Mouse (Mus musculus): Measurements from ENCODE around the gene Leprot.
A peak's percentile ranks its signal among the peaks of the same experiment; 100 is the strongest.

The Leprot gene

DNA sequence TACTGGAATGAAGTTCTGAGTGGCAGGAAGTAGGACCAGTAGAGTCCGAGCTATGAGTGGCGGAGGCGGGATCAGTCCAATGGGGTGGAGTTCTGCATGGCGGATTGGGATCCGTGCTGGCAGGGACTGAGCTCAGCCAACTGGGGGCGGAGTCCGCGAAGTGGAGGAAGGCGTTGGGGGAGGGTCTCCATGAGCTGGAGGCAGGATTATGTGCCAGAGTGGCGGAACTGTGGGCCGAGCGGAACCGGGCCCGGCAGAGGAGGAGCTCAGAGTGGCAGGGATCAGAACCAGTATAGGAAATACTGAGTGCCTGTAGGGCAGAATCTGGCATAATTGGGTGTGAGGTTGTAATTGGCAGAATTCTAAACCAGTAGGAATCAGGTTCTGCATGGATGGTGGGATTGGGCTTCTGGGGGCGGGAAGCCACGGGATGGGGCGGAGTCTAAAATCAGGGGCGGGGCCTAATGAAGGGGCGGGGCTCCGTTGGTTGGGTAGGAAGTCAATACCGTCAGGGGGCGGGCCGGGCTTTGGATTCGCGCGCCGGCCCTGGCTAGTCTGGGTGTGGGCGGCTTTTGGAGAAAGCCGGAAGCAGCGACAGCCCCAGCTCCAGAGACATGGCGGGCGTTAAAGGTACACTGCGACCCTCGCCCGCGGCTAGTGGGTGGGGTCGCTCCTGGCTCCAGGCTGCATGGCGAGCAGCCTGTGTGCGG lies at the start of gene Leprot:
Gene Leprot (plus strand): TSS at position 523 of the 710 bp plus-strand sequence.
- DNase-seq = peak; percentile 100

DNA sequence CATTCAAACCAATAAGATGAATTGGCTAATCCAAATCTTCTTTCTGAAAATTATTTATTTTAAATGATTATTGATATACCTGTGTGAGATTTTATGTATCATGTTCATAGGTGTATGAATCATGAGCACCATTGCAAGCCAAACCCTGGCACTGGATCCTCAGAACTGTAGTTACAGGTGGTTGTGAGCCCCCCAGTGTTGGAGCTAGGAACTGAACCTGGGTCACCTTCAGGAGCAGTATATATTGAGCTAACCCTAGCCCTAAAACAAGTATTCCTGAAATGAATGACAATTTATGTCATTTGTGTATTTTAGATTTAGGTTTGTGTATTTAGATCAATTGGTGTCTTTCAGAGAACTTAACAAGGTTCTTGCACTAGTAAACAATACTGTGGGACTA lies 45.8 kb upstream of the Leprot start:
- no peak for DNase-seq

DNA sequence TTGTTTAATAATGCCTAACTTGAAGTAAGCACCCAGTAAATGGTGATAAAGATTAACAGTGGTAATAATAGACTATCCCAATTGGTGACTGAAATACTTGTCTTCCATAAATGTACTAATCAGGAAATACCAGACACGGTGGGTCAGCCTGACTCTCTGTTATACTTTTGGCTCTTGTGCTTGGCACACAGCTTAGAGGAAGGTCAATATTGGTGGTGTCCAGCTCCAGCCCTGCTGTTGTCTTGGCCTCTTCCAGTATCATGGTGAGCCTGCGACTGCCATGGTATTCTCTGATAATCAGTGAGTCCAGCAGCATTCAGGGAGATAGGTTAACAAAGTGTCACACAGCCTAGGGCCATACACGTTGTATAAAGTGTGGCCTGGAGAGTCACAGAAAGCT lies 43.9 kb upstream of the Leprot start:
- DNase-seq = peak; percentile 70

DNA sequence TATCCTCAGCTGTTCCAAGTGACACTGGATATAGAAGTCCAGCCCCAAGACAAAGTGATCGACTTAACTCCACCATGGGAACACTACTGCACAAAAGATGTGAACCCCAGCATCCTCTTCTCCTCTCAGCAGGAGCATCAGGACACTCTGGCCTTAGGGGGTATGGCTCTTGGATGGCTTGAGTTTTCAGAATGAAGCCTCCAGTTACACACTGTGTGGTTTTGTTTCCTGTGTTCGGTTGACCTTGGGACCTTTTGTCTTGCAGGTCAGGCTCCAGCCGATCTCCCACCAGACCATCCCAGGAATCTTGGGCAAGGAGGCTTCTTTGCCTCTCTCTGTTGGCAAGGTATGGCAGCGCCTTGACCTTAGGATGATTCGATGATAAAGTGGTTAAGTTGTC lies 31.0 kb upstream of the Leprot start:
- DNase-seq = no peak

DNA sequence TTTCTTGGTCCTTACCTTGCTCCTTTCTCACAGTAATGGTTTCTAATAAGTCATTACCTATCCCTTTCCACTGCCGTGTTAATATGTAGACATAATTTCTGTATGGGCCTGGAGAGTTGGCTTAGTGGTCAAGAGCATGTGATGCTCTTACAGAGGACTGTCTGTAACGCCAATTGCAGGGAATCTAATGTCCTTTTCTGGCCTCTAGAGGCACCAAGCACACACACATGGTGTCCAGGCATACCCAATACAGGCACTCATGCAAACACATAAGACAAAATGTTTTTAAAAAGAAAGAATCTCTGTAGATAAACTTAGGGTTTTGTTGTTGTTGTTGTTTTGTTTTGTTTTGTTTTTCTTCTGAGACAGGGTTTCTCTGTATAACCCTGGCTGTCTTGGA lies 29.8 kb upstream of the Leprot start:
- no peak for DNase-seq

DNA sequence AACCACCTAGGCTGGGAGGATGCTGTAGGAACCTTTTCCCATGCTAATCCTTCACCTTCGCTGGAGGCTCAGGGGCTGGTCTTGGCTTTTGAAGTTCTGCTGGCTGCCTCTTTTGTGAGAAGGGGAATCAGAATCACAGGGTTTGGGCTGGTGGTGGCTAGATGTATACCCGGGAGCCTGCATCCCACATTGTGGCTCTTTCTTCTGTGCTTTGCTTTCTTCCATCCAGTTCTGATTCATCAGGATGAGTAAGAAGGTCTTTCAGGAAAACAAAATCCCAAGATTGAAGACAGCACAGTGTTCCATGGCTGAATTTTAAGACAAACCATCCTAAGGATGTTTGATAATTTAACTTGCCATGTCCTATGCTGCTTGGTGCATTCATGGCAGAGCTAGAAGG lies 27.3 kb upstream of the Leprot start:
- no peak for DNase-seq

DNA sequence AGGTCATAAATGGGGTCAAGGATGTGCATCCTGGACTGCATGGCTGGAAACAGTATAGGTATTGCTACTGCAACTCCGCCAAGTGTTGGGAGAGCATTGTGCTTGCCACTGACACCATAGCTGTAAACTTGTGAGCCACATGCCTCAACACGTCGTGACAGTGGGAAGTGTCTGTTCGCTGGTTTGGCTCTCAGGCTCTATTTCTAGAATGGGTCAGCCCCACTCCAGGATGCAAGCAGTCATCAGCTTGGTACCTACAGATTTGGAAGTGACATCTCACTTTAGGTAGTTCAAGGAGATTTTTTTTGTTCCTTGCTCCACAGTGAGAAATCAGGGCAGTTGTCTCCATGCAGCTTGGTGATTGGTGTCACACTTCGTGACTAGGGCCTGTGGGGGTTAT lies 26.3 kb upstream of the Leprot start:
- no peak for DNase-seq

DNA sequence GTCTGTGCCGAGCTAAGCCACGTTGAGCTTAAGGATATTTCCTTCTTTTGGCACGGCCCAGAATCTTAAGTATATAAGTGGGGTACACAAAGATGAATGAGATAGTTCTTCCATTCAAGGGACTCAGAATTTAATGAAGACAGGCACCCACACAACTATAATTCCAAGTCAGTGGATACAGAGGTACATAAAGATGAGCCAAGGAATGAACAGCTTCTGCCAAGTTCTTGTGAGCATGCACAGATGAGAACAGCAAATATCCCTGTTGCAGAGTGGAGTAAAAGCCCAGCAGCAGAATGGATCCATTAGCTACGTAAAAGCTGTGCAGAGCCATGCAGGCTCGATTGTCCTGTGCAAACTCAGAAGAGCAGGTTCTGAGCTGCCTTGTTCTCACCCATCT lies 22.2 kb upstream of the Leprot start:
- no peak for DNase-seq

DNA sequence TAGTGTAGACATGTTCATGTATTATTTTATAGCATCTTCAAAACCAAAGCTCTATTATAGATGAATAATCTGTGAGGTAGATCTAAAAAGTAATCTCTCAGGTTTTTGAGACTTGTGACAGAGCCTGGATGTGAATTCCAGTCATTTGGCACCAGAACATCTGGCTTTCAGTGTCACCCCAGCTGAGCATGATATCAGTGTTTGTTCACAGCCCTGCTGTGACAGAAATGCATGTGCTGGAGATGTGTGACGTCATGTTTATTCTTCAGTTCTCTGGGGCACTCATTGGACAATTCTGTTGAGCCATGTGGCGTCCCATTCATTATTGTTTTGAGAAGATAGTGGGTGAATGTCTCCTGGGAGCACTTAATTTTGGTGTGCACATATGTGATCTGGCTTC lies 11.9 kb upstream of the Leprot start:
- no peak for DNase-seq

DNA sequence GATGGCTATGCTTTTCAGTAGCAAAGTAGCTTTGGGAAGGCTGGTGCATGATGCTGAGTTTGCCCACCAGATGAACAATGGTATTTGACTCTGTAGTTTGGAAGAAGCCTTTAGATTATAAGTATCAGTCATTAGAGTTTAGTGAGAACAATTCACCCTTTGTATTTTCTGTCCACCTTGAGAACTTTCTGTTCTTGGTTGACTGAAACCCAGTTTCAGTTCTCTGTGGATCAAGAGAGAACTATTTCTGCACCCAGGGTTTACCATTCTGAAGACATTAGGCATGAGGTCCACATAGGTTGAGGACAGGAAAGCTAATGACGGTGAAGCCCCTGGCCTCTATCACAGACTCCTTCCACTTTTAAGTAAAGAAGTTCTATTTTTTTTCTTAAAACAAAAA lies 10.0 kb upstream of the Leprot start:
- DNase-seq = no peak

DNA sequence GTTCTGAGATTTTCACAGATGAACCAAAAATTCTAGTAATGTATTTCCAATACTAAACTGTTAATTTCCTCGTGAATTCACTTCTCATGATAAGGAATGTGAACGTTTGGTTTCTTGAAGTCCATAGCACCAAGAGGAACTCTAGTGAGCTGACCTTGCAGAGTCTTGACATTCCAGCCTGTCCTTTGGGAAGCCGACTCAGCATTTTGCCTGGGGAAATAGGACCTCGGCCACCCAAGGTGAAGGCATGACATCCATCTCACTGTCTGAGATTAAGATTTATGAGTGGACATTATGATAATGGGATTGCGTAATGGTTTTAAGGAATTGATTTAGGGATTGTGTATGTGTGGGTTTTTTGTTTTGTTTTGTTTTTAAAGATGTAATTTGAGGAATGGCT lies 6.9 kb upstream of the Leprot start:
- DNase-seq = no peak

DNA sequence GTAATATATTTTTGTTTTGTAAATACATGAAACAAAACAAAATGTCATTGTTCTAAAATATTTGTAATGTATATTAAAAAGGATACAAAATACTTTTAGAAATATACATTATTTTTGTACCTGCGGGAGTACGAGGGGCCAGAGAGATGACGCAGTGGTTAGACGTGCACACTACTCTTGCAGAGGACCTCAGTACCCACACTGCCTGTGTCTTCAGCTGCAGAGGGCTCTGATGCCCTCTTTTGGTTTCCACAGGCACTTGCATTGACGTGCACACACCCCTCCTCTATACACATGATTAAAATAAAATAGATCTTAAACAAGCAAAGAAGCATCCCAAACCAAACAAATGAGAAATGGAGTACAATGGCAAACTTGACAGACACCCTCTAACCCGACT lies 4.8 kb upstream of the Leprot start:
- DNase-seq = no peak

DNA sequence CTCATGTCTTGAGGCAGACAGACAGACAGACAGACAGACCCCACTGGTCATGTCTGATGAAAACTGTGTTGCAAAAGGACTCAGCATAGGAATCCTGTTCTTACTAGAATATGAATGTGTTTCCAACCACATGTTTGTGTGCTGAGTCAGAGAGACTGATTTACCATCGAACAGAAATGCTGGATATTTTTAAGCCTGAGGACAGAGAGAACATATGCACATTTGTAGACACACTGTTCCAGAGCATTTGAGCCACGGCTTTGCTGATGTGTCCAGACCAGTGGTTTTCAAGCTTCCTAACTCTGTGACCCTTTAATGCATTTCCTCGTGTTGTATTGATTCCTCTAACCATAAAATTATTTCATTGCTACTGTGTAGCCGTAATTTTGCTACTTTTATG lies 4.3 kb upstream of the Leprot start:
- DNase-seq = no peak

DNA sequence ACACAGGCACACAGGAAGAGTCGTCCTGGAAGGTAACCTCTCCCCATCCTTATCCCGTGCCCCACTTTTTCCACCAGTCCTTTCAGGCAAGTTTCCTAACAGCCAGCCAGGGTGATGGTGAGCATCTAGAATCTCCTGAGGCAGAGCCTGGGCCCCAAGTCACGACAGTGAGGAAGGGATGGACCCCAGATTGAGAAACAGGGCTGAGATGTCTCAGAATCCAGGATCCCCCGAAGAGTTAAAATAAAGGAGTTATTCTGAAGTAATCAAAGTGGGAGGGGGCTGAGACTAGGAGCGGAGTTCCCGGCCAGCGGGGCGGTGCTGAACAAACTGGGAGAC lies 692 bp upstream of the Leprot start:
- DNase-seq = no peak

DNA sequence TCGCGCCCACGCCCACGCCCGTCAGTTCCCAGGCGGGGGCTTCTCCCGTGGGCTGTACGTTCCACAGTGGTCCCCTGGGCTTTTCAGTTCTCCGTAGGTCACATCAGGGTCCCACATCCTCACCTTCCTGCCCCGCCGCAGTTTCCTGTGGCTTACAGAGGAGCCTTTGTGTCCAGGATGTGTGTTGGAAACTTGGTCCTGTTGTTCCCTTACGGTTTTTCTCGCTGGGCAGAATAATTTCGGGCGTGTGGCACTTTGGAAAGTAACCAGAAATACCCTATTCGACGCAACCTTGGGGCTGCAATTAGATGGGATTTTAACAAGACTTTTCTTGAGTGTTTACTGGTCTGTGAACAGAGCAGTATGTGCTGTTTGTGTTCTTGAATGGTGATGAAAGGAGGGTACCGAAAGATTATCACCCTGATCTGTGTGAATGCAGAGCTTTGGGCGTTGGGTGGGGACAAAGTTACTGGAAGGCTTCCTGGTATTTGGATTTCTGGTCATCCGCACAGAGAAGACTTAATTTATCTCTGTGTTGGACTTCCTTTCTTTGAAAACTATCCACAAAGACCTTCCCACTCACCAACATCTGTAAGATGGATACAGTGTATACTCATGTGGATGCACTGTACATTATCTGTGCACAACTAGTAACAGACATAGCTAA lies 591 bp downstream of the Leprot start:
- DNase-seq = no peak

DNA sequence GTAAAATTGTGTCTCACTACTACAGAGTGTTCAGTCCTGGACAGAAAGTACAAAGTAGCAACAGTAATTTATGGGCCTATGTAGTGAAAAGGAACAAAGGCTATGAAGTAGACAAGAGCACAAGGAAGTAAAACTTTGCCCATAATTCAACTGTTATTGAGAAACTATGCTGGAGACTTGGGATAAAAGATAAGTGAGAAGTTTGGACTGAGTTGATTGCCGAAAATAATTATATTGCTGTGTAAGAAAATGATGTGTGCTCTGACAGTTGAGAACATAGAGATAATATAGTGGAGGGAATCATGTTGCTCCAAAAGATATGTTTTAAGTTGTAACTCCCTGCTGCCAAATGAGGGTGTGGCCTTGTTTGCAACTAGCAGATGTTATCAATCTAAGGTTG lies 1.2 kb downstream of the Leprot start:
- DNase-seq = no peak

DNA sequence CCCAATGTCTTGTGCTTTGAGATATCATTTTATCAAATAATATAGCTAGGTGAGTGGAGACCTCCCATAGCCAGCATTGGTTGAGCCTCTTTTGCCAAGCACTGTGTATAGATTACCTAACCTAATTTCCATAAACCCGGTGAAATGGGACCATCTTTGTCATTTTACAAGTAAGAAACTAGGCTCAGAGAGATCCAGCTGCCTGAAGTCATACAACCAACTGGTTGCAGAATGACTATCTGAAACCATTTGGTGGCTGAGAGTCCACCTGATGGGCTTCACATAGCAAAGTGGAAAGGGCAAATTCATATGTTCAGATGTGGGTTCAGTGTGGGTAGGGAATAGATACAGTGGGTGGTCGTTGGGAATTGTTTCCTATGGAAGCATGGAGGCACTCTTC lies 3.4 kb downstream of the Leprot start:
- DNase-seq = no peak

DNA sequence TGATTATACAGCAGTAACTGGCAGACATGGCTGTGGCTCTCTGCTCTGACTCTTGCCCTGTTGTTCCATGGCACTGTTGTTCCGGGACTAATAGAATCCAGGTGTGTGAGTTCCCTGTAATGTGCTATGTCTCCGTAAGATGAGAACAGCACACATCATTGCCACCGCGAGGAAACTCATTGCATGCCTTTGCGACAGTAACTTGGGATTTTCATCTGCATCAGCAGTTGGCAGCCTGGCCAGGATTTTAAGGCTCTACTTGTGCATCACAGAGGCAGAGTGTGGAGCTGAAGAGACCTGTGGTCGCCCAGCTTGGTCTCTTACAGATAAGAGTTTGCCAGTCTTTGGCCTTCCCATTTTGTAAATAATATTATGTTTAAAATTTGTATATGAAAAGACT lies 6.7 kb downstream of the Leprot start:
- no peak for DNase-seq

DNA sequence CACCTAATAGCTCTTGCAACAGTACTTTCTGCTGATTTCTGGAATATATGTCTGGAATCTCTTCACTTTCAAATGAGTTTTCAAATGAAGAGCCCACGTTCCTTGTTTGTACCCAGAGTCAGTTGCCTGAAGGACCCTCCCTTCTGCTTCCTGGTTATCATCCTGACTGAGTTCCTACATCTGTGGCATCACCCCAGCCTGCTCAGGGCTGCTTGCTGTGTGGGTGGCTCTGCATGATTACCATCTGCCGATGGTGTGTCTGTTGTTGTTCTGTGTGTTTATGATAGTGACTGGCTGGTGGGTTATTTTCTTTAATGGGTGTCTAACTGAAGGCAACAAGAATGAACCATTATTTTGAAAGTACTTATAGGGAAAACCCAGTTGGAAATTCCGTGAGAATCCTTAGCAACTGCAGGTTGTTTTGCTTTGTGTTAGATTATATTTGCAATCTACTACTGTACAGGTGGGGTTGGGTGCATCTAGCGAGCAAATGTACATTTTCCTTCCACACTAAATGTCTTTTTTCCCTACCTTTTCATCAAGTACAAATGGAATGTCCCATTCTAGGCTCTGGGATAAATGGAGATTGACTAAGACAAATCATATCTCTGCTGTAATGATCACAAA lies 7.4 kb downstream of the Leprot start:
- DNase-seq = no peak

DNA sequence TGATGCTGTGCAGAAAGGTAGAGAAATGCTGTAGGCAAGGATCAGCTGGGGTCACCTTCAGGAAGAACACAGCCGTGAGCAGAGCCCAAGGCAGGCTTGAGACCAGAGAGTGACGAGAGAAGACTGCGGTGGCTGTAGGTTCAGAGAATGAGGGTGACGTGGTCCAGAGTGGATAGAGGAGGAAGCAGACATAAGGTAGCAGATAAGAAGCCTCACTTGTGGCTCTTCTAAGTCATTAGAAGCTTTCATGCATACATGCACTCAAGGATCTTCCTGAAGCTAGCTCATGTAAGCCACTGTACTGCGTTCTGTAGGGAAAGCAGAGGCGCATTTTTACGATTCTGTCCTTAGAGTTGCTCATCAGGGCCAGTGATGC lies 7.9 kb downstream of the Leprot start:
- DNase-seq = no peak

DNA sequence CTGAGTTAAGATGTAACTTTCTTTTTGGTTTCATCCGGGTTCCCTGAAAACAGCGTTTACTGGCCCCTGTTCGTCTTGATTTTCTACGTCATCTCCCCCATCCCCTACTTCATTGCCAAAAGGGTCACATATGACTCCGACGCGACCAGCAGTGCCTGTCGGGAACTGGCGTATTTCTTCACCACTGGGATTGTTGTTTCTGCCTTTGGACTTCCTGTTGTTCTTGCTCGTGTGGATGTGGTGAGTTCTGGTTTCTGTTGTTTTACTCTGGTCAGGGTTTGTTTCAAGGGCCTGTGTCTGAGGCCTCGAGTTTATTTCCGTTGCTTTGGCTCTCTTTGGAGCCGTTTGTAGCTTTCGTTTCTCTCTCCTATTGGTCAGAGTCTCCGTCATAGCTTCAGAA lies 8.5 kb downstream of the Leprot start:
- DNase-seq = no peak

DNA sequence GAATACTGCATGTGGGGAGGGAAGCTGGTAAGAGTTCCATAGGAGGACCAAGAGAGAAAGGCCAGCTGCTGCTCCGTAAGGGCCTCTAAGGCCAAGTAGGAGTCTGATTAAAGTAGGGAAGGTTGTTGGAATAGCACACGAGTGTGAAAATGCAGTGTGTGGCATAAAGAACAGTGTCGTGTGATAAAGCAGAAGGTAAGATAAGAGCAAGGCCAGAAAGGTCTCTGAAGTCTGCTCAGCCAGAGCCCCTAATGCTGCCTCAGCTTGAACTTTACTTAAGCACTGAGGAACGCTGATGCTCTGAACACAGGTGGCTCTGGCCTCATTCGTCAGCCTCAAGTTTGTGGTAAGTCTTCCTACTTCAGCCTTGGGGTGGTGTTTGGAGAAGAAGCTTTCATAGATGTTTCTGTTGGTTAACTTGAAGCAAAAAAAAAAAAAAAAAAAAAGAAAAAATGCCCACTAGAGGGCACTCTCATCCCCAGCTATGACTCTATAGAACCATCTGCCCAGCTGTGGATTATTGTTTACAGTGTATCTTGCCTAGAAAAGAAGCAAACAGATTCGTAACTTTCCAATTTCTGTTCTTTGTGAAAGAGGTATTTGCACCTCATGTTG lies 9.5 kb downstream of the Leprot start:
- no peak for DNase-seq

DNA sequence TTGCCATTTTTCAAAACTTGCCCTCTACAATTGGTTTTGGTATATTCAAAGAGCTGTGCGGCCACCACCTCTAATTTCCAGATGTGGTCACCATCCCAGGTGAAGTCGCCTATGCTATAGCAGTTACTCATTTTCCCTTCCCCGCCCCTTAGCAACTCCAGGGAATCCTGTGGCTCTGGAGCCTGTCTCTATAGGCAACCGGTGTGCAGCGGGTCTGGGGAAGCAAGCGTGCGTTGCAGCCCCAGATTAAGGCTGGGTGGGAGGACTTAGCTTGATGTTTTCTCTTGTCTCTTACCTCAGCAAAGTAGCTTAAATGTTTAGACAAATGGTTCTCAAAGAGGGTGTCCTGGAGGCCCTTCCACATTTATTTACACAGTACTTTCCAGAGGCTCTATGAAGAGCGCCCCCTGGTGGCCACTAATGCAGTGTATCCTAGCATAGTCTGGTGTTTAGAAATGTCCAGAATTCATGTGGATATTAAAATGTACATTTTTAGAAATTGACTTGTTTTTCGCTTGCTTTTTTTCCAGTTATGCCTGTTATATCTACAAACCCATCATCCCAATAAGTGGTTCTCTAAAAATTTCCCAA lies 16.7 kb downstream of the Leprot start:
- peak; percentile 62 for DNase-seq

DNA sequence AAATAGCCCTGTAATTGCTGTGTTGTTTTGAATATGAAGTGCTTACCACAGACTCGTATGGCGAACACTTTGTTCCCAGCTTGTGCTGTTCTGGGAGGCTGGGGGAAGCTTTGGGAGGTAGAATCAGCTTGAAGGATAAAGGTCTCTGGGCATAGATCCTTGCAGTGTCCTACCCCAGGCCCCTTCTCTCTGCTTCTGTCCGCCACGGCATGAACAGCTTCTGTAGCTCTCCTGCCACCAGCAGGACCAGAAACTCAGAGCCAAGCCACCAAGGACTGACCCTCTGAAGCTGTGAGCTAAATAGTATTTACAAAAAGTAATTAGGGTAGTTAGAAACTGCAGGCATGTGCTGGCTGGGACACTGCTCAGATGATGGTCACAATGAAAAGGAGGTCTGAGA lies 17.2 kb downstream of the Leprot start:
- no peak for DNase-seq

Measured in cerebellum, adult 9-10 months (tissue).